Mouse (Mus musculus) megakaryocyte, embryonic 14.5 days (primary cell): ENCODE data around the gene Pogk.

ENCODE experiments used
- FLI1 ChIP-seq: IDR thresholded peaks from 2 replicates; pipeline ENCODE4 v1.6.1; 2012; ENCODE audit warnings: low read length, inconsistent platforms, mixed read lengths
- GATA1 ChIP-seq: IDR thresholded peaks from 3 replicates; pipeline ENCODE4 v1.6.1; 2012; ENCODE audit warnings: mixed read lengths, low read length, inconsistent platforms, borderline replicate concordance

DNA sequence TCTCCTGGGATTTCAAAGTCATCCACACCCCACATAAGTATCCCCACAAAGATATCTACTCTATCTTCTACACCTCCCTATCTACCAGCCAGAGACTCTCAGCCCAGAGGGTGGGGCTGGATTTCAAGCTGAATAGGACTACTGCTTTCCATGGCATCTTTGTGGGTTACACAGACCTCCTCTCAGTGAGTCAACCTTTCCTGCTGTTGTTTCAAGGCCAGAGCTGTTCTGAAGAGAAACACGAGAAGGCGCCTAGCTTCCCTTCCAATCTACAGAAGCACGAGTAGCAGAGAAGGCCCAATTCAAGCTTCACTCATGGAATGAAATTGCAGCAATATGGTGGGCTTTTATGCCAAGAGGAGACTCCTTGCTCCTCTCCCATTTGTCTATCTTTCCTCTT is 5.8 kb downstream of the Pogk start:
- TF ChIP-seq GATA1 (no peak), FLI1 (no peak)
